Mouse (Mus musculus) common myeloid progenitor, adult 5-6 weeks (primary cell): ENCODE measurements around the gene Wars. TPM values are rescaled to one million over a fixed set of nuclear protein-coding genes. Genes with fewer than 3 reads are reported as not detected.

Source experiments
- ATAC-seq: replicated peaks from 2 replicates; pipeline ENCODE4 v1.8.0; 2016; ENCODE audit warnings: low read depth, mild to moderate bottlenecking, moderate TSS enrichment, inconsistent platforms; ENCODE audit not compliant: poor library complexity, severe bottlenecking
- total RNA-seq: library from RNA; stranded (forward); fragments of 200-1000, 187-1606 nt; gene quantifications from 2 replicates; pipeline ENCODE4 v1.2.3, GENCODE M21; 2017

The Wars gene
- total RNA-seq, 1 experiment from 2014 or later: 48.6 TPM

GRCm38 (mm10) chr12:108912442-108912841 is 18.5 kb upstream of the Wars start:
- ATAC-seq: no peak

GRCm38 (mm10) chr12:108909846-108910433 is 16.0 kb upstream of the Wars start:
- ATAC-seq: no peak

- ATAC-seq: no peak
Measured at GRCm38 (mm10) chr12:108906398-108906797, 12.4 kb upstream of the Wars start.

- ATAC-seq: no peak
Measured at GRCm38 (mm10) chr12:108905620-108906302, 11.8 kb upstream of the Wars start.

DNA sequence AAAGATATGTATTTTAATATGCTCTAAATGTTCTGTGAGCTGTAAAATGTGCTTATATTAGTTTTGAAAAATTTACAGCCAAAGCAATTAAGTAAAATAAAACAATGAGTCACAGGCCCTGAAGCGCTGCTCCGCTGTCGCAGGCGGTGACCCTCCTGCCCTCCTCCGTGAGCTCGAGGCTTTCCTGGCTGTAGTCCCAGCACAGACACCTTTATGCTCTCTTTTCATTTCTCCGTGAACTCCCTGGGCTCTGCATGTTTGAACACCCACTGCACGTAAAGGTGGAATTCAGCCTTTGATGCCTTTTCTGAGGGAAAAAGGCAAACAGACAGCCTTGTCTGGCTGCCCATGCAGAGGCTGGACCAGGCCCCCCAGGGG is 10.3 kb upstream of the Wars start:
- no peak for ATAC-seq

- peak; percentile 43 for ATAC-seq
Measured at GRCm38 (mm10) chr12:108903600-108904275, 9.8 kb upstream of the Wars start.

GRCm38 (mm10) chr12:108902940-108903339 is 9.0 kb upstream of the Wars start:
- peak; percentile 89 for ATAC-seq

- ATAC-seq: peak; percentile 31; the same call in 1 of the 2 replicates
Measured at GRCm38 (mm10) chr12:108901346-108901745, 7.4 kb upstream of the Wars start.

- ATAC-seq: peak; percentile 45; the same call in 1 of the 2 replicates
Measured at GRCm38 (mm10) chr12:108896006-108896405, 2.0 kb upstream of the Wars start.

DNA sequence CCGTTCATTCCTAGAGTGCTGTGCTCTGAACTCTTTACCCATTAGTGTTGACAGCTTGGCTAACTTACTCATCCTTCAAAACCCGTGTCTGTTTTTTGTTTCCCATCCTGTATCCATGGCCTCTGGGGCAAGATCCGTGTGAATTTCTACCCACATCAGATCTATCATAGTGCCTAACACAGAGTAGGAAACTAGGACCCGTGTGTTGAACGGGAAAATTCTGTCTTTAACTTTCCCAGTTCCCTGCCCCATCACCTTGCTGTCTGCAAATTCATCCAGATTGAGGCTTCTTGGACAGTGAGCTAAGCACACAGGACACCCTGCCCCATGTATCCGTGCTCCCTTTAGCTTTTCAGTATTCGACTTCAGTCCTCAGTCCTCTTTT is 450 bp upstream of the Wars start:
- ATAC-seq: 0 out of 2 replicates have a peak, but pooled peaks have one; percentile 1

GRCm38 (mm10) chr12:108892989-108893714 is 822 bp downstream of the Wars start, which contains the start of gene Wdr25:
Gene Wdr25 (plus strand): TSS chr12:108893631.
- no peak for ATAC-seq

GRCm38 (mm10) chr12:108888632-108889031 is 5.3 kb downstream of the Wars start:
- no peak for ATAC-seq

DNA sequence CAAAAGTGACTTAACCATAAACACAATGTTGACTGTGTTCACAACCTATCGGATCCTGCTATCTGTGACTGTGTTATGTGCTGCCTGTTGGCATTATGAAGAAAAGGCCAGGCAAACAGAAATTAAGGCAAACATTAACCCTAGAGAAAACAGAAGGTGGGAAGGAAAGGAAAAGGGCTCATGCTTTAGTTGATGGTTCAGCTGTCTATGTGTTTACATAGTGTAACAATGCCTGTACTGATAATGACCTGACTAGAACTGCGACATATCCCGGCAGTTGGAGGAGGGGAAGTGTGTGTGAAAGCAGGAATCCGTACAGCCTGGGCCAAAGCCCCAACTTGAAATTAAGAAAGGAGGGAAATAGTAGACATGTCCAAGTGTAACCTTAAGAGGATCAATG is 6.9 kb downstream of the Wars start:
- ATAC-seq: no peak

- ATAC-seq: no peak
Measured at GRCm38 (mm10) chr12:108885906-108886305, 8.1 kb downstream of the Wars start.

GRCm38 (mm10) chr12:108882776-108883175 is 11.2 kb downstream of the Wars start:
- no peak for ATAC-seq

DNA sequence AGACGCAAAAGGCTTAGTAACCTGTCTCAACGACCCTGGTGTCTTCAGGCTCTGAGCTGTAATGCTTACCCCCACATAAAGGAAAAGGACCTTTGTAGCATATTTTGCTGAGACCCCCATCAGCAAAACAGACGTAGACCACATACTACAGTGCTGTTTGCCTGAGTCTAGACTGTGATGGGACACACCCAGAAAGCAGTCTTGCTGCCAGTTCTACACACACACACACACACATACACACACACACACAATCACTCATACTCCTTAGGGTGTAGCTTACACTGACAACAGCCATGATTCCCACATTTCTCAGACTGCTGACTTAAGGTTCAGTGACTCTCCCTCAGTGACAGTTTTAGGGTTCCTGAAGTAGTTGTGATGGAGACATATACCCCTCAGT is 12.8 kb downstream of the Wars start:
- ATAC-seq: no peak

- no peak for ATAC-seq
Measured at GRCm38 (mm10) chr12:108880606-108881005, 13.4 kb downstream of the Wars start.

GRCm38 (mm10) chr12:108879138-108879537 is 14.8 kb downstream of the Wars start:
- ATAC-seq: no peak

DNA sequence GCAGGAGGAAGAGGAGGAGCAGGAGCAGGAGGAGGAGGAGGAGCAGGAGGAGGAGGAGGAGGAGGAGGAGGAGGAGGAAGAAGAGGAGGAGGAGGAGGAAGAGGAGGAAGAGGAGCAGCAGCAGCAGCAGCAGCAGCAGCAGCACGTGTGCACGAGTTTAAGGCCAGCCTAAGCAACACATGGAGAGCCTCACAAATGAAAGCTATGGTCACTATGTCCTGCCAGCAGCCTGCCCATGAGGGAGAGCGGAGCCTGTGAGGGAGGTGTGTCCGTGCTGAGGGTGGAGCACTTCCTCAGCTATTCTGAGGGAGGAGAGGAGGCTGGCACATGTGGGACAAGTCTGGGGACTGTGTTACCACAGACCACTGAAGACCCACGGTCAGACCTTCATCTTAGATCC is 20.9 kb downstream of the Wars start:
- no peak for ATAC-seq

GRCm38 (mm10) chr12:108869575-108869974 is 24.4 kb downstream of the Wars start:
- 0 out of 2 replicates have a peak, but pooled peaks have one; percentile 22 for ATAC-seq
